Mouse (Mus musculus) embryonic facial prominence, embryonic 14.5 days (tissue): ENCODE measurements at regions not wholly inside any gene's neighbourhood (a gene's known extent, or its start where the extent isn't known, plus 50 kb on each side); places are given as distances from the start of the nearest gene placed in this dataset.

Experiments used
- ATAC-seq: fragments of 200-750 bp; cut with Nextera tagmentation; 2 replicates; pipeline ENCODE4 v1.8.0; 2017; ENCODE audit warnings: low read depth, moderate number of reproducible peaks, moderate TSS enrichment
- DNase-seq: peaks from one replicate; pipeline ENCODE4 v3.0.0-alpha.2; 2015; ENCODE audit warnings: low spot score
- H3K27ac ChIP-seq: fragments of 300-500 bp; sonication (generic); replicated peaks from 2 replicates; pipeline ENCODE4 v1.5.1; 2014; ENCODE audit warnings: low read depth, mild to moderate bottlenecking, low read length, moderate library complexity
- H3K27me3 ChIP-seq: fragments of 300-500 bp; sonication (generic); replicated peaks from 2 replicates; pipeline ENCODE4 v1.6.1; 2014; ENCODE audit warnings: low read length; ENCODE audit not compliant: control insufficient read depth, insufficient read depth
- H3K36me3 ChIP-seq: fragments of 300-500 bp; sonication (generic); 2 replicates; pipeline ENCODE4 v1.6.1; 2014; ENCODE audit warnings: low read length, mixed read lengths; ENCODE audit not compliant: control insufficient read depth, insufficient read depth
- H3K4me1 ChIP-seq: fragments of 300-500 bp; sonication (generic); 2 replicates; pipeline ENCODE4 v1.6.1; 2014; ENCODE audit warnings: antibody characterized with exemption, low read length; ENCODE audit not compliant: control insufficient read depth, insufficient read depth
- H3K4me2 ChIP-seq: fragments of 300-500 bp; sonication (generic); 2 replicates; pipeline ENCODE4 v1.6.1; 2014; ENCODE audit warnings: low read depth, mild to moderate bottlenecking, low read length, moderate library complexity, mixed read lengths
- H3K4me3 ChIP-seq: fragments of 300-500 bp; sonication (generic); 2 replicates; pipeline ENCODE4 v1.5.1; 2014; ENCODE audit warnings: low read depth, mild to moderate bottlenecking, low read length
- H3K9ac ChIP-seq: fragments of 300-500 bp; sonication (generic); 2 replicates; pipeline ENCODE4 v1.6.1; 2014; ENCODE audit warnings: low read depth, mild to moderate bottlenecking, low read length, moderate library complexity, mixed read lengths
- H3K9me3 ChIP-seq: fragments of 300-500 bp; sonication (generic); 2 replicates; pipeline ENCODE4 v1.6.1; 2016; ENCODE audit warnings: low read length; ENCODE audit not compliant: control insufficient read depth
- WGBS: fragments of 180-500 bp; shearing (Covaris S2); extraction: QIAGEN DNeasy Blood & Tissue Kit; methylation state at CpG from one replicate; pipeline ENCODE4 v1.1.7; 2014; 5-methylcytosine and 5-hydroxymethylcytosine counted together

GRCm38 (mm10) chr16:7544067-7544466, 880.9 kb downstream of the Tmem114 start:
- no peaks in the 10 kb centered on the region for H3K36me3 ChIP-seq
- no peaks in the 10 kb centered on the region for H3K27me3 ChIP-seq
- no peak overlapping the region for H3K27ac ChIP-seq
- H3K9me3 ChIP-seq = no peaks in the 10 kb centered on the region
- 38% methylated on average over 4 of the region's 4 CpGs for WGBS
- DNase-seq (no peak), ATAC-seq (no peak)
- no peak overlapping the region for H3K4me2 ChIP-seq
- no peak overlapping the region for H3K4me3 ChIP-seq
- H3K4me1 ChIP-seq = no peaks in the 10 kb centered on the region
- H3K9ac ChIP-seq = no peak overlapping the region

GRCm38 (mm10) chr16:7529811-7530210, 895.1 kb downstream of the Tmem114 start:
- H3K4me1 ChIP-seq = peaks cover 15% of the 10 kb centered on the region
- WGBS = 76% methylated on average over 2 of the region's 2 CpGs
- H3K27me3 ChIP-seq = no peaks in the 10 kb centered on the region
- no peaks in the 10 kb centered on the region for H3K36me3 ChIP-seq
- H3K9ac ChIP-seq = no peak overlapping the region
- ATAC-seq (no peak), DNase-seq (no peak)
- no peaks in the 10 kb centered on the region for H3K9me3 ChIP-seq
- no peak overlapping the region for H3K4me2 ChIP-seq
- H3K4me3 ChIP-seq = no peak overlapping the region
- no peak overlapping the region for H3K27ac ChIP-seq

- H3K27me3 ChIP-seq = no peaks in the 10 kb centered on the region
- no peak overlapping the region for H3K9ac ChIP-seq
- no peak overlapping the region for H3K4me3 ChIP-seq
- peak; percentile 23 for DNase-seq
- no peaks in the 10 kb centered on the region for H3K9me3 ChIP-seq
- no peak; the same call in 1 of the 2 replicates for ATAC-seq
- H3K27ac ChIP-seq = peak overlapping the region; percentile 36; the same call in 1 of the 2 replicates
- H3K36me3 ChIP-seq = no peaks in the 10 kb centered on the region
- peaks cover 15% of the 10 kb centered on the region for H3K4me1 ChIP-seq
- 17% methylated on average over 5 of the region's 5 CpGs for WGBS
- peak overlapping the region; percentile 16; the same call in 1 of the 2 replicates for H3K4me2 ChIP-seq
These were observed 896.0 kb downstream of the Tmem114 start for GRCm38 (mm10) chr16:7528963-7529362.

GRCm38 (mm10) chr16:7527923-7528776, 896.8 kb downstream of the Tmem114 start:
- Histone ChIP-seq H3K4me2 (peak overlapping the region; percentile 16), H3K27me3 (no peaks in the 10 kb centered on the region), H3K4me3 (no peak overlapping the region), H3K36me3 (no peaks in the 10 kb centered on the region), H3K9me3 (no peaks in the 10 kb centered on the region), H3K9ac (no peak overlapping the region), H3K4me1 (peaks cover 15% of the 10 kb centered on the region), H3K27ac (no peak overlapping the region)
- 35% methylated on average over 6 of the region's 6 CpGs for WGBS
- DNase-seq = peak; percentile 85
- peak; percentile 87 for ATAC-seq

GRCm38 (mm10) chr16:7518711-7519110, 906.2 kb downstream of the Tmem114 start:
- Histone ChIP-seq H3K27ac (no peak overlapping the region), H3K4me1 (no peaks in the 10 kb centered on the region), H3K36me3 (no peaks in the 10 kb centered on the region), H3K9me3 (peaks cover 44% of the 10 kb centered on the region), H3K4me3 (no peak overlapping the region), H3K9ac (no peak overlapping the region), H3K27me3 (no peaks in the 10 kb centered on the region), H3K4me2 (no peak overlapping the region)
- DNase-seq (no peak), ATAC-seq (no peak)
- WGBS = 59% methylated on average over 2 of the region's 2 CpGs
